Mouse (Mus musculus): ENCODE data around the gene Cep57l1.

DNA sequence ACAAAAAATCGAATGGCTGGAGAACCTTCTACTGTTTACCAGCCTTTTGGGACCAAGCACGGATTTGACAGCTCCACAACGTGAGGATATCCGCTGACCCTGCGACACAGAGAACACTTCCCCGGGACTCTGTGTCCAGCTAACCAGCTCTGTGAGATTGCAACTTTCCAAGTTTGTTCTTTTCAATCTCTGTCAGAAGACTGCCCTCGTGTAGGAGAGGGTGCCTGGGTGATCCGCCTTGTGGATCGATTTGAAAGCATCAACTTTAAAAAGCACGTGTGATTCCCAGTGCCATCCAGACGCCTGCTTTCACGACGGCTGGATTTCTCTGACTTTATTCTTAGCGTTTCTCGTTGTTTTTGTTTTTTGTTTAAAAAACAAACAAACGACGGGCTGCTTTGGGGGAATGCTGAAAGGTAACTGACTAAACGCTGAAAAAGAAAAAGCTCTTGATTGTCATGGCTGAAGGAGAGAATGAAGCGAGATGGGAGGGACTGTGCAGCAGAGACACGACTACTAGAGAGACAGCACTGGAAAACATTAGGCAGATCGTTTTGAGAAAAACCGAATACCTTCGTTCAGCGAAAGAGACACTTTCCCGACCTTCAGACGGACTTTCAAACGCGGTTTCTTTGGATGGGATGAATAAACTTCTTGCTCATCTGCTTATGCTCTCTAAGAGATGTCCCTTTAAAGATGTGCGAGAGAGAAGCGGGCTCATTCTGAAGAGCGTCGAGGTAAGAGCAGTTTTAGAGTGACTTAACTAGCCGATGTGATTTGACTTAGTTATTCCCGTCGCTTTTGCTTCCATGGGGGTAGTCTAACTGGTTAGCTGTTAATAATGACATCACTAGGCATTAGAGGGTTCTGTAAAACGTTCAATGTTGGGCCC, 1.1 kb upstream of the Cep57l1 start:
- TF ChIP-seq CTCF (IDR thresholded peaks at IDR 0.05; ENCODE audit: borderline replicate concordance, extremely low read depth, insufficient read depth, insufficient read length), result no peak
- TF ChIP-seq POLR2A (IDR thresholded peaks at IDR 0.05; ENCODE audit: borderline replicate concordance, extremely low read depth, insufficient read depth, insufficient read length, poor library complexity, severe bottlenecking), result no peak
